Mouse (Mus musculus) hindbrain, embryonic 13.5 days (tissue): ENCODE measurements around the gene Gp5. TPM values are rescaled to one million over a fixed set of nuclear protein-coding genes. Genes with fewer than 3 reads are reported as not detected.

Experiments used
- ATAC-seq: fragments of 200-750 bp; cut with Nextera tagmentation; 2 replicates; pipeline ENCODE4 v1.8.0; 2017; ENCODE audit warnings: moderate TSS enrichment; ENCODE audit not compliant: low FRiP score
- H3K27ac ChIP-seq: fragments of 300-500 bp; sonication (generic); 2 replicates; pipeline ENCODE4 v1.5.1; 2015; ENCODE audit warnings: inconsistent platforms, mild to moderate bottlenecking, moderate library complexity
- H3K27me3 ChIP-seq: fragments of 300-500 bp; sonication (generic); 2 replicates; pipeline ENCODE4 v1.6.1; 2015; ENCODE audit warnings: mild to moderate bottlenecking, inconsistent platforms
- H3K36me3 ChIP-seq: fragments of 300-500 bp; sonication (generic); 2 replicates; pipeline ENCODE4 v1.6.1; 2015; ENCODE audit warnings: mild to moderate bottlenecking, inconsistent platforms
- H3K4me1 ChIP-seq: fragments of 300-500 bp; sonication (generic); replicated peaks from 2 replicates; pipeline ENCODE4 v1.6.1; 2015; ENCODE audit warnings: inconsistent platforms
- H3K4me2 ChIP-seq: fragments of 300-500 bp; sonication (generic); 2 replicates; pipeline ENCODE4 v1.6.1; 2015; ENCODE audit warnings: inconsistent platforms, mild to moderate bottlenecking, moderate library complexity
- H3K4me3 ChIP-seq: fragments of 300-500 bp; sonication (generic); 2 replicates; pipeline ENCODE4 v1.5.1; 2015; ENCODE audit warnings: mild to moderate bottlenecking, inconsistent platforms
- H3K9ac ChIP-seq: fragments of 300-500 bp; sonication (generic); 2 replicates; pipeline ENCODE4 v1.6.1; 2015; ENCODE audit warnings: mild to moderate bottlenecking, inconsistent platforms
- H3K9me3 ChIP-seq: fragments of 300-500 bp; sonication (generic); 2 replicates; pipeline ENCODE4 v1.6.1; 2016; ENCODE audit warnings: inconsistent platforms
- WGBS: fragments of 180-500 bp; shearing (Covaris S2); methylation state at CpG from one replicate; pipeline ENCODE4 v1.1.7; 2015; 5-methylcytosine and 5-hydroxymethylcytosine counted together
- polyA plus RNA-seq: library from polyadenylated mRNA; unstranded; fragments of >200 nt; fragmentation: Nextera tagmentation; extraction: Ambion mirVana; gene quantifications from 2 replicates; pipeline ENCODE4 v1.2.1, GENCODE M21; 2015

Gp5 gene
- polyA plus RNA-seq, 1 experiment from 2014 or later = 0.51 TPM

GRCm38 (mm10) chr16:30273065-30273464, 37.5 kb downstream of the Gp5 start:
- Histone ChIP-seq H3K4me2 (no peak overlapping the region), H3K9ac (no peak overlapping the region), H3K4me1 (peaks cover 9% of the 10 kb centered on the region), H3K9me3 (no peaks in the 10 kb centered on the region), H3K27ac (no peak overlapping the region), H3K27me3 (peaks cover 27% of the 10 kb centered on the region), H3K36me3 (no peaks in the 10 kb centered on the region), H3K4me3 (no peak overlapping the region)
- WGBS = 91% methylated on average over 8 of the region's 8 CpGs
- ATAC-seq = no peak

GRCm38 (mm10) chr16:30271941-30272595, 38.5 kb downstream of the Gp5 start:
- H3K27ac ChIP-seq = no peak overlapping the region
- no peaks in the 10 kb centered on the region for H3K9me3 ChIP-seq
- H3K4me1 ChIP-seq = peaks cover 7% of the 10 kb centered on the region
- H3K27me3 ChIP-seq = peaks cover 30% of the 10 kb centered on the region
- no peak overlapping the region for H3K9ac ChIP-seq
- ATAC-seq = no peak
- WGBS = 53% methylated on average over 6 of the region's 6 CpGs
- H3K4me3 ChIP-seq = no peak overlapping the region
- H3K36me3 ChIP-seq = no peaks in the 10 kb centered on the region
- H3K4me2 ChIP-seq = no peak overlapping the region

GRCm38 (mm10) chr16:30271223-30271761, 39.3 kb downstream of the Gp5 start:
- ATAC-seq = no peak
- 71% methylated on average over 8 of the region's 8 CpGs for WGBS
- Histone ChIP-seq H3K9ac (no peak overlapping the region), H3K4me1 (peaks cover 7% of the 10 kb centered on the region), H3K4me3 (no peak overlapping the region), H3K27me3 (peaks cover 29% of the 10 kb centered on the region), H3K4me2 (no peak overlapping the region), H3K27ac (no peak overlapping the region), H3K36me3 (no peaks in the 10 kb centered on the region), H3K9me3 (no peaks in the 10 kb centered on the region)

- H3K4me2 ChIP-seq = no peak within 1 kb of the TSS
- no peaks in the 10 kb centered on the region for H3K9me3 ChIP-seq
- H3K9ac ChIP-seq = no peak within 1 kb of the TSS
- H3K27ac ChIP-seq = no peak within 1 kb of the TSS
- H3K4me1 ChIP-seq = peaks cover 7% of the 10 kb centered on the region
- H3K27me3 ChIP-seq = peaks cover 32% of the 10 kb centered on the region
- no peak within 1 kb of the TSS for H3K4me3 ChIP-seq
- no peak for ATAC-seq
- 74% methylated on average over 5 of the region's 5 CpGs for WGBS
- no peaks in the 10 kb centered on the region for H3K36me3 ChIP-seq
Observed at GRCm38 (mm10) chr16:30267359-30267758, 43.2 kb downstream of the Gp5 start, which contains the start of gene Cpn2. Gene Cpn2, minus strand, starts transcription at chr16:30267499.

GRCm38 (mm10) chr16:30266561-30266960, 44.0 kb downstream of the Gp5 start:
- Histone ChIP-seq H3K9me3 (no peaks in the 10 kb centered on the region), H3K9ac (no peak overlapping the region), H3K4me1 (peaks cover 4% of the 10 kb centered on the region; the same call in 1 of the 2 replicates), H3K27me3 (peaks cover 32% of the 10 kb centered on the region), H3K27ac (no peak overlapping the region), H3K4me3 (no peak overlapping the region), H3K36me3 (no peaks in the 10 kb centered on the region), H3K4me2 (no peak overlapping the region)
- ATAC-seq = no peak
- WGBS = 78% methylated on average over 5 of the region's 5 CpGs

- 86% methylated on average over 4 of the region's 4 CpGs for whole genome bisulfite sequencing
Observed at GRCm38 (mm10) chr16:30265611-30266010, 45.0 kb downstream of the Gp5 start.

GRCm38 (mm10) chr16:30263156-30263555, 47.4 kb downstream of the Gp5 start:
- Histone ChIP-seq H3K4me1 (no peaks in the 10 kb centered on the region), H3K4me3 (no peak overlapping the region), H3K9me3 (no peaks in the 10 kb centered on the region), H3K4me2 (no peak overlapping the region), H3K9ac (no peak overlapping the region), H3K27ac (no peak overlapping the region), H3K27me3 (peaks cover 23% of the 10 kb centered on the region; the same call in 1 of the 2 replicates), H3K36me3 (no peaks in the 10 kb centered on the region)
- 66% methylated on average over 4 of the region's 4 CpGs for WGBS
- ATAC-seq = no peak

More at GRCm38 (mm10) chr16:30265611-30266010, 45.0 kb downstream of the Gp5 start:
- no peak overlapping the region for H3K27ac ChIP-seq
- no peaks in the 10 kb centered on the region for H3K36me3 ChIP-seq
- peaks cover 32% of the 10 kb centered on the region for H3K27me3 ChIP-seq
- no peak overlapping the region for H3K9ac ChIP-seq
- no peaks in the 10 kb centered on the region for H3K4me1 ChIP-seq
- no peak overlapping the region for H3K4me2 ChIP-seq
- H3K9me3 ChIP-seq = no peaks in the 10 kb centered on the region
- ATAC-seq = no peak
- no peak overlapping the region for H3K4me3 ChIP-seq

GRCm38 (mm10) chr16:30262664-30263063, 47.9 kb downstream of the Gp5 start:
- WGBS = 0% methylated on average over 2 of the region's 2 CpGs
- no peak for ATAC-seq
- no peak overlapping the region for H3K4me3 ChIP-seq
- H3K27ac ChIP-seq = no peak overlapping the region
- H3K4me2 ChIP-seq = no peak overlapping the region
- H3K9ac ChIP-seq = no peak overlapping the region
- H3K9me3 ChIP-seq = no peaks in the 10 kb centered on the region
- no peaks in the 10 kb centered on the region for H3K4me1 ChIP-seq
- H3K36me3 ChIP-seq = no peaks in the 10 kb centered on the region
- peaks cover 26% of the 10 kb centered on the region; the same call in 1 of the 2 replicates for H3K27me3 ChIP-seq

GRCm38 (mm10) chr16:30262157-30262556, 48.4 kb downstream of the Gp5 start:
- Histone ChIP-seq H3K27ac (no peak overlapping the region), H3K4me2 (no peak overlapping the region), H3K9me3 (no peaks in the 10 kb centered on the region), H3K4me3 (no peak overlapping the region), H3K36me3 (no peaks in the 10 kb centered on the region), H3K4me1 (no peaks in the 10 kb centered on the region), H3K27me3 (peaks cover 24% of the 10 kb centered on the region; the same call in 1 of the 2 replicates), H3K9ac (no peak overlapping the region)
- WGBS = 82% methylated on average over 10 of the region's 10 CpGs
- no peak for ATAC-seq

GRCm38 (mm10) chr16:30261341-30261740, 49.2 kb downstream of the Gp5 start:
- H3K27me3 ChIP-seq = peaks cover 28% of the 10 kb centered on the region
- no peak overlapping the region for H3K4me2 ChIP-seq
- H3K9me3 ChIP-seq = no peaks in the 10 kb centered on the region
- H3K36me3 ChIP-seq = no peaks in the 10 kb centered on the region
- no peak overlapping the region for H3K9ac ChIP-seq
- no peak for ATAC-seq
- H3K4me3 ChIP-seq = no peak overlapping the region
- H3K4me1 ChIP-seq = no peaks in the 10 kb centered on the region
- no peak overlapping the region for H3K27ac ChIP-seq
- WGBS = 85% methylated on average over 9 of the region's 9 CpGs

- ATAC-seq = no peak
- H3K4me2 ChIP-seq = no peak overlapping the region
- H3K4me3 ChIP-seq = no peak overlapping the region
- peaks cover 24% of the 10 kb centered on the region for H3K27me3 ChIP-seq
- H3K9me3 ChIP-seq = no peaks in the 10 kb centered on the region
- H3K27ac ChIP-seq = no peak overlapping the region
- H3K9ac ChIP-seq = no peak overlapping the region
- 90% methylated on average over 15 of the region's 15 CpGs for WGBS
- H3K36me3 ChIP-seq = no peaks in the 10 kb centered on the region
- H3K4me1 ChIP-seq = 0 out of 2 replicates have a peak, but pooled peaks cover 2% of the 10 kb centered on the region
Observed at GRCm38 (mm10) chr16:30260012-30260635, 50.5 kb downstream of the Gp5 start.

GRCm38 (mm10) chr16:30259444-30259843, 51.1 kb downstream of the Gp5 start:
- no peaks in the 10 kb centered on the region for H3K9me3 ChIP-seq
- 88% methylated on average over 10 of the region's 10 CpGs for WGBS
- no peak overlapping the region for H3K4me2 ChIP-seq
- H3K27ac ChIP-seq = no peak overlapping the region
- H3K4me3 ChIP-seq = no peak overlapping the region
- H3K4me1 ChIP-seq = 0 out of 2 replicates have a peak, but pooled peaks cover 2% of the 10 kb centered on the region
- no peak overlapping the region for H3K9ac ChIP-seq
- peaks cover 30% of the 10 kb centered on the region for H3K27me3 ChIP-seq
- ATAC-seq = no peak
- H3K36me3 ChIP-seq = no peaks in the 10 kb centered on the region
